Mouse (Mus musculus): ENCODE measurements around the gene Trim41. TPM values are rescaled to one million over a fixed set of nuclear protein-coding genes. Genes with fewer than 3 reads are reported as not detected.

Trim41 gene
- polyA plus RNA-seq, 1 experiment from 2014 or later: 6.4 TPM

- no peak for ATAC-seq (ENCODE audit: low read depth)
- no peaks in the 10 kb centered on the region for H3K9me3 ChIP-seq (ENCODE audit: control insufficient read depth, low read length)
- H3K4me3 ChIP-seq (ENCODE audit: low read length): no peak overlapping the region
- H3K36me3 ChIP-seq (ENCODE audit: control insufficient read depth, insufficient read depth, low read length): no peaks in the 10 kb centered on the region
- no peak overlapping the region for H3K4me2 ChIP-seq (ENCODE audit: low read depth, low read length)
- H3K9ac ChIP-seq (ENCODE audit: low read length): no peak overlapping the region
- no peak overlapping the region for H3K27ac ChIP-seq (ENCODE audit: low read length)
- no peaks in the 10 kb centered on the region for H3K4me1 ChIP-seq (replicated peaks; ENCODE audit: control insufficient read depth, insufficient read depth, low read length)
- 74% methylated on average over 5 of the region's 5 CpGs for WGBS
- no peaks in the 10 kb centered on the region for H3K27me3 ChIP-seq (ENCODE audit: control insufficient read depth, insufficient read depth, low read depth, low read length)
Measured at GRCm38 (mm10) chr11:48789215-48789614, 27.9 kb downstream of the Trim41 start.

DNA sequence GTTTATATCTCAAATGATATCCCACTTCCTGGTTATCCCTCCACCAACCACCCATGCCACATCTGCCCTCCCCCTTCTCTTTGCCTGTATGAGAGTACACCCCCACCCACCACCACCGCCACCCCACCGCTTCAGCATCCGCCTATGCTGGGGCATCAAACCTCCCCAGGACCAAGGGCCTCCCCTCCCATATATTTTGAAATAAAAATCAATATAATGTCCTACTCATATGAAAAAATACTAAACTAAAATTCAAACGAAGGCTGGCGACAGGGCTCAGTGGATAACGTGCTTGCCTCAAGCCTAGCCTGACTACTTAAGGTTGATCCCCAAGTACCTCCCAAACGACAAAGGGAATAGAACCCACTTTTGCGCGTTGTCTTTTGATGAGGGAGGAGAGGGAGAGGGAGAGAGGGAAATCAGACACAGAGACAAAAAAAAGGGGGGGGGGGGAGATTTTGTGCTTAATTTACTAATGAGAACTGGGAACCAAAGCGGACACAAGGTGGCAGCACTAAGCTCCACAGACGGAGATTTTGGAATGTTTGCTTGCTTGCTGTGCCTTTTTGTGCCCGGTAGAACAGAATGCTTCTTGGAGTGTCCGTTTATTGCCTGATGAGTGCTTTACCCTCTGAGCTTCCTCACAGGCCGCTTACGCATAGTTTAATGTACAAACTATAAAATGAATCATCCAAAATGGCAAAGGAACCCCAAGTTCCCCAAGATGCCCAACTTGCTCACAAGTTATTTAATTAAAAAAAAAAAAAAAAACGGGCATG, 28.7 kb downstream of the Trim41 start:
- H3K36me3 ChIP-seq (ENCODE audit: control insufficient read depth, insufficient read depth, low read length): no peaks in the 10 kb centered on the region
- H3K27me3 ChIP-seq (ENCODE audit: control insufficient read depth, insufficient read depth, low read depth, low read length): no peaks in the 10 kb centered on the region
- WGBS: 6% methylated on average over 16 of the region's 16 CpGs
- H3K9ac ChIP-seq (ENCODE audit: low read length): peak overlapping the region; percentile 48
- H3K27ac ChIP-seq (ENCODE audit: low read length): no peak overlapping the region
- H3K4me2 ChIP-seq (ENCODE audit: low read depth, low read length): peak overlapping the region; percentile 73
- H3K4me3 ChIP-seq (ENCODE audit: low read length): peak overlapping the region; percentile 45
- no peaks in the 10 kb centered on the region for H3K9me3 ChIP-seq (ENCODE audit: control insufficient read depth, low read length)
- peak; percentile 65 for ATAC-seq (ENCODE audit: low read depth)
- H3K4me1 ChIP-seq (replicated peaks; ENCODE audit: control insufficient read depth, insufficient read depth, low read length): no peaks in the 10 kb centered on the region

- H3K4me1 ChIP-seq (replicated peaks; ENCODE audit: control insufficient read depth, insufficient read depth, low read length): no peaks in the 10 kb centered on the region
- peak overlapping the region; percentile 73 for H3K4me2 ChIP-seq (ENCODE audit: low read depth, low read length)
- H3K9ac ChIP-seq (ENCODE audit: low read length): peak overlapping the region; percentile 48; the same call in 1 of the 2 replicates
- ATAC-seq (ENCODE audit: low read depth): peak; percentile 73
- no peaks in the 10 kb centered on the region for H3K27me3 ChIP-seq (ENCODE audit: control insufficient read depth, insufficient read depth, low read depth, low read length)
- WGBS: 40% methylated on average over 10 of the region's 10 CpGs
- no peaks in the 10 kb centered on the region for H3K36me3 ChIP-seq (ENCODE audit: control insufficient read depth, insufficient read depth, low read length)
- H3K4me3 ChIP-seq (ENCODE audit: low read length): peak overlapping the region; percentile 45
- H3K9me3 ChIP-seq (ENCODE audit: control insufficient read depth, low read length): no peaks in the 10 kb centered on the region
- H3K27ac ChIP-seq (ENCODE audit: low read length): peak overlapping the region; percentile 36; the same call in 1 of the 2 replicates
Measured at GRCm38 (mm10) chr11:48787455-48788211, 29.5 kb downstream of the Trim41 start.

DNA sequence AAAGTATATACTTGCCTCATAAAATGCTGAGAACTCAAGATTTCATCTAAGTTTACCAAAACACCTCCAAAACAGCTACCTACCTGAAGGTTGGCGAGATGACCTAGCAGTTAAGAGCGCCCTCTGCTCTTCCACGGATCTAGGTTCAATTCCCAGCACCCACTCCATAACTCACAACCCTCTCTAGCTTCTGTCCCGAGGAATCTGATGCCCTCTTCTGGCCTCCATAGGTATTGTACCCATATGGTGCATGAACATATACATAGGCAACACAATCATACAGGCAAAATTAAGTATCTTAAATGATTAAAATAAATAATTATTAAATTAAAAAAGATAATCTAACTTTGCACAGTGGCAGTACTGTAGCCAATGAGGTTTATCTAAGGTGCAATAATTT, 34.9 kb downstream of the Trim41 start:
- H3K4me2 ChIP-seq (ENCODE audit: low read depth, low read length): no peak overlapping the region
- H3K27me3 ChIP-seq (ENCODE audit: control insufficient read depth, insufficient read depth, low read depth, low read length): no peaks in the 10 kb centered on the region
- no peaks in the 10 kb centered on the region for H3K9me3 ChIP-seq (ENCODE audit: control insufficient read depth, low read length)
- no peak overlapping the region for H3K9ac ChIP-seq (ENCODE audit: low read length)
- H3K4me3 ChIP-seq (ENCODE audit: low read length): no peak overlapping the region
- no peak for ATAC-seq (ENCODE audit: low read depth)
- 86% methylated on average over 4 of the region's 4 CpGs for WGBS
- H3K36me3 ChIP-seq (ENCODE audit: control insufficient read depth, insufficient read depth, low read length): no peaks in the 10 kb centered on the region
- H3K27ac ChIP-seq (ENCODE audit: low read length): no peak overlapping the region
- H3K4me1 ChIP-seq (replicated peaks; ENCODE audit: control insufficient read depth, insufficient read depth, low read length): no peaks in the 10 kb centered on the region

GRCm38 (mm10) chr11:48779450-48779849, 37.7 kb downstream of the Trim41 start:
- Histone ChIP-seq H3K4me1 (replicated peaks; ENCODE audit: control insufficient read depth, insufficient read depth, low read length) (0 out of 2 replicates have a peak, but pooled peaks cover 1% of the 10 kb centered on the region), H3K4me2 (ENCODE audit: low read depth, low read length) (no peak overlapping the region), H3K4me3 (ENCODE audit: low read length) (no peak overlapping the region), H3K36me3 (ENCODE audit: control insufficient read depth, insufficient read depth, low read length) (no peaks in the 10 kb centered on the region), H3K9me3 (ENCODE audit: control insufficient read depth, low read length) (no peaks in the 10 kb centered on the region), H3K27ac (ENCODE audit: low read length) (no peak overlapping the region), H3K9ac (ENCODE audit: low read length) (no peak overlapping the region), H3K27me3 (ENCODE audit: control insufficient read depth, insufficient read depth, low read depth, low read length) (no peaks in the 10 kb centered on the region)
- ATAC-seq (ENCODE audit: low read depth): no peak
- 37% methylated on average over 7 of the region's 7 CpGs for WGBS

DNA sequence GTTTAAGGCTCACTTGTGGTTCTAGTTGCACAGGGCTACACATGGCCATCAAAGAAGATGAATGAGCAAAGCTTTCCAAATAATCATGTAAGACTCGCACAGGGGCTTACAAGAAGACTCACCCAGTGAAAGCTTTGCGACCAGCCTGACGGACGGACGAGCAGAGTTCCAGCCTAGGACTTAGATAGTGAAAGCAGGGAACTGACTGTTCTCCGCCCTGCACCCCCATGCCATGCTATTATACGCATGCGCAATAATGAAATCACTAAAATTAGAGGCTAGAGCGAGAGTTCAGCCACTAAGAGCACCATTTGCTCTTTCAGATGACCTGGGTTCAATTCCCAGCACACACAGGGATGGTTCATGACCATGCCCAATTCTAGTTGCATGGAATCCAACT, 39.9 kb downstream of the Trim41 start:
- Histone ChIP-seq H3K9me3 (ENCODE audit: control insufficient read depth, low read length) (no peaks in the 10 kb centered on the region), H3K9ac (ENCODE audit: low read length) (no peak overlapping the region), H3K27ac (ENCODE audit: low read length) (no peak overlapping the region), H3K27me3 (ENCODE audit: control insufficient read depth, insufficient read depth, low read depth, low read length) (no peaks in the 10 kb centered on the region), H3K4me2 (ENCODE audit: low read depth, low read length) (no peak overlapping the region), H3K4me3 (ENCODE audit: low read length) (no peak overlapping the region), H3K4me1 (replicated peaks; ENCODE audit: control insufficient read depth, insufficient read depth, low read length) (0 out of 2 replicates have a peak, but pooled peaks cover 3% of the 10 kb centered on the region), H3K36me3 (ENCODE audit: control insufficient read depth, insufficient read depth, low read length) (no peaks in the 10 kb centered on the region)
- WGBS: 78% methylated on average over 9 of the region's 9 CpGs
- ATAC-seq (ENCODE audit: low read depth): no peak

GRCm38 (mm10) chr11:48776664-48777063, 40.5 kb downstream of the Trim41 start:
- H3K27ac ChIP-seq (ENCODE audit: low read length): no peak overlapping the region
- no peak overlapping the region for H3K4me3 ChIP-seq (ENCODE audit: low read length)
- no peak for ATAC-seq (ENCODE audit: low read depth)
- no peak overlapping the region for H3K9ac ChIP-seq (ENCODE audit: low read length)
- H3K4me2 ChIP-seq (ENCODE audit: low read depth, low read length): no peak overlapping the region
- H3K27me3 ChIP-seq (ENCODE audit: control insufficient read depth, insufficient read depth, low read depth, low read length): no peaks in the 10 kb centered on the region
- H3K36me3 ChIP-seq (ENCODE audit: control insufficient read depth, insufficient read depth, low read length): no peaks in the 10 kb centered on the region
- H3K9me3 ChIP-seq (ENCODE audit: control insufficient read depth, low read length): no peaks in the 10 kb centered on the region
- 45% methylated on average over 9 of the region's 9 CpGs for WGBS
- H3K4me1 ChIP-seq (replicated peaks; ENCODE audit: control insufficient read depth, insufficient read depth, low read length): 0 out of 2 replicates have a peak, but pooled peaks cover 3% of the 10 kb centered on the region

DNA sequence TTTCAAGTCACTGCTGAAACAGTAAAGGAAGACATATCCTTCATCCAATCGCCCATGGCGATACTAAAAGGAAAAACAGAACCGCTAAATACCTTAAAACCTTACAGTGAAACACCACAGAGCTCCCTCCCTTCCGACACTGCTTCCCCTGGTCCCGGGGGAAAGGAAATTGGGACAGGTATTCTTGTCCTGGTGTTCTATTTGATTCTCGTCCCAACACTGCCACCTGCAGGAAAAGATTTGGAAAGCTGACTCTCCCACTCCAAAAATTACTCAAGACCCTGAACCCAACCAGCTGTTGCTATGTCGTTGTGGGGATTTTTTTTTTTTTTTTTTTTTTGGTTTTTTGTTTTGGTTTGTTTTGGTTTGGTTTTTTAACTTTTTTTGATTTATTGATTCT, 41.7 kb downstream of the Trim41 start:
- H3K4me2 ChIP-seq (ENCODE audit: low read depth, low read length): peak overlapping the region; percentile 17; the same call in 1 of the 2 replicates
- no peak overlapping the region for H3K4me3 ChIP-seq (ENCODE audit: low read length)
- 0 out of 2 replicates have a peak, but pooled peaks cover 3% of the 10 kb centered on the region for H3K4me1 ChIP-seq (replicated peaks; ENCODE audit: control insufficient read depth, insufficient read depth, low read length)
- no peak for ATAC-seq (ENCODE audit: low read depth)
- H3K36me3 ChIP-seq (ENCODE audit: control insufficient read depth, insufficient read depth, low read length): no peaks in the 10 kb centered on the region
- no peak overlapping the region for H3K27ac ChIP-seq (ENCODE audit: low read length)
- no peaks in the 10 kb centered on the region for H3K27me3 ChIP-seq (ENCODE audit: control insufficient read depth, insufficient read depth, low read depth, low read length)
- H3K9me3 ChIP-seq (ENCODE audit: control insufficient read depth, low read length): no peaks in the 10 kb centered on the region
- no peak overlapping the region for H3K9ac ChIP-seq (ENCODE audit: low read length)
- 2% methylated on average over 7 of the region's 7 CpGs for WGBS
